Mouse (Mus musculus) ES-Bruce4 (cell line): ENCODE results near the gene Orc3.

ENCODE experiments used
- EP300 ChIP-seq: IDR thresholded peaks from 2 replicates; pipeline ENCODE4 v1.6.1; 2011; ENCODE audit warnings: low read depth, low read length; ENCODE audit not compliant: insufficient read depth
- POLR2A ChIP-seq: IDR thresholded peaks from one replicate; pipeline ENCODE4 v1.8.1; 2011; ENCODE audit warnings: low read length; ENCODE audit not compliant: insufficient read depth

GRCm38 (mm10) chr4:34560971-34561370 lies 53.8 kb downstream of the Orc3 start:
- TF ChIP-seq EP300 (no peak), POLR2A (no peak)
